Mouse (Mus musculus) bone marrow macrophage, adult 2 months (primary cell): ENCODE data around the gene Ogdh. TPM values are rescaled to one million over a fixed set of nuclear protein-coding genes. Genes with fewer than 3 reads are reported as not detected.

Source experiments
- H3K27ac ChIP-seq: 2 replicates; pipeline ENCODE4 v1.5.1; 2012; ENCODE audit warnings: low read depth, low read length; ENCODE audit not compliant: insufficient read depth
- H3K4me1 ChIP-seq: 2 replicates; pipeline ENCODE4 v1.6.1; 2012; ENCODE audit warnings: low read length; ENCODE audit not compliant: control insufficient read depth, insufficient read depth
- H3K4me3 ChIP-seq: 2 replicates; pipeline ENCODE4 v1.5.1; 2012; ENCODE audit warnings: mild to moderate bottlenecking, low read length, moderate library complexity; ENCODE audit not compliant: insufficient read depth
- CTCF ChIP-seq: IDR thresholded peaks from 2 replicates; pipeline ENCODE4 v1.5.1; 2012; ENCODE audit warnings: low read depth, mild to moderate bottlenecking, low read length, moderate library complexity
- POLR2A ChIP-seq: IDR thresholded peaks from 2 replicates; pipeline ENCODE4 v1.6.1; 2012; ENCODE audit warnings: mild to moderate bottlenecking, low read depth, low read length, borderline replicate concordance
- polyA plus RNA-seq: library from polyadenylated mRNA; stranded (reverse); fragments of >200 nt; gene quantifications from 2 replicates; pipeline ENCODE4 v1.2.4, GENCODE M21; 2012; ENCODE audit not compliant: missing spikeins, insufficient read depth, insufficient read length

Ogdh gene
- polyA plus RNA-seq, 1 experiment = 57.1 TPM

DNA sequence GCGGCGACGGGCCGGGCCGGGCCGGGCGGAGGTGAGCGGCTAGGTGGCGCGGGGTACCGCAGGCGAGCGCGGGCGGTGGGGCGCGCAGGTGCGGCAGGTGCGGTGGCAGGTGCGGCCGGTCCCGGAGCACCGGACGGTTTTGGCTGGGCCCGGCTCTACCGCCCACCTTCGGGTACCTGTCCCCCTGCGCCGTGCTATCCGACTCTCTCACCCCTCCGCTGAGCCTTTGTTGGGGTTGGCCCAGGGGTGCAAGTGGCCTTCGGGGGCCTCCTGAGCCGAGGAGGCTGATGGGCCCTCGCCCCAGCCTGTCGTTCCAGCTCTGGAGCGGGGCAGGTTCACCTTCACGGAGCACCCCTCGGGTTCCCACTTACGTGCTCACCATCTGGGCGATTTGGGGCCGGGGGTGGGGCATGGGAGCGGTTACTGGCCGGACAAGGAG is 98.1 kb downstream of the Ogdh start:
- peaks cover 33% of the 10 kb centered on the region for H3K4me1 ChIP-seq
- no peak for TF ChIP-seq CTCF
- no peak for TF ChIP-seq POLR2A
- H3K27ac ChIP-seq = peak overlapping the region; percentile 14
- H3K4me3 ChIP-seq = peak overlapping the region; percentile 76

DNA sequence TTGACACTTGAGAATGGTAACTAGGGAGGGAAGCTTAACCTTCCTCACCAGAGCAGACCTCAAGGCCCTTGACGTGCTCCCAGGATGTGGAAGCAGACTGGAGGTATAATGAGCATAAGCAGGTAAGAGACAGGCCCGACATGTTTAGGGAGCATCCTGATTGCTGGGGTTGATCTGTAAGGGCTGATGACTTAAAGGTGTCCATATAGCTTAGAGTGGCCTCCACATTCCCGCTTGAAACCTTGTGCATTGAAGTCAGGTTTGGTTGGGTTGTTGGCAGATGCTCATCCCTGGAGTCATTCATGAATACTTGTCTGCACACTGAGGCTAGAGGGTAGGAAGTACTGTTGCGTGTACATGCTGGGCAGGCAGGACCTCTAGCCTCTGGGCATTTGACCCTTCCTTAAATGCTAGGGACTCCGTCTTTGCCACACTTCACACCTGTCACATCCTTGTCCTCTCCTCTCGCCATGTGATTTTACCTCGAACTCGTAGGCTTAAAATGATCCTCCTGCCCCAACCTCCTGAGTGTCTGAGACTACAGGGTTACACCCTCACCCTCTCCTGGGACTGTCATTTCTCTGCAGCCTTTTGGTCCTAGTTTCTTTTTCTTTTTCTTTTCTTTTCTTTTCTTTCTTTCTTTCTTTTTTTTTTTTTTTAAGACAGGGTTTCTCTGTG is 99.1 kb downstream of the Ogdh start:
- TF ChIP-seq CTCF = no peak
- TF ChIP-seq POLR2A = no peak
- peak overlapping the region; percentile 76 for H3K4me3 ChIP-seq
- peaks cover 33% of the 10 kb centered on the region for H3K4me1 ChIP-seq
- 0 out of 2 replicates have a peak overlapping the region, but pooled peaks have one; percentile 1 for H3K27ac ChIP-seq

DNA sequence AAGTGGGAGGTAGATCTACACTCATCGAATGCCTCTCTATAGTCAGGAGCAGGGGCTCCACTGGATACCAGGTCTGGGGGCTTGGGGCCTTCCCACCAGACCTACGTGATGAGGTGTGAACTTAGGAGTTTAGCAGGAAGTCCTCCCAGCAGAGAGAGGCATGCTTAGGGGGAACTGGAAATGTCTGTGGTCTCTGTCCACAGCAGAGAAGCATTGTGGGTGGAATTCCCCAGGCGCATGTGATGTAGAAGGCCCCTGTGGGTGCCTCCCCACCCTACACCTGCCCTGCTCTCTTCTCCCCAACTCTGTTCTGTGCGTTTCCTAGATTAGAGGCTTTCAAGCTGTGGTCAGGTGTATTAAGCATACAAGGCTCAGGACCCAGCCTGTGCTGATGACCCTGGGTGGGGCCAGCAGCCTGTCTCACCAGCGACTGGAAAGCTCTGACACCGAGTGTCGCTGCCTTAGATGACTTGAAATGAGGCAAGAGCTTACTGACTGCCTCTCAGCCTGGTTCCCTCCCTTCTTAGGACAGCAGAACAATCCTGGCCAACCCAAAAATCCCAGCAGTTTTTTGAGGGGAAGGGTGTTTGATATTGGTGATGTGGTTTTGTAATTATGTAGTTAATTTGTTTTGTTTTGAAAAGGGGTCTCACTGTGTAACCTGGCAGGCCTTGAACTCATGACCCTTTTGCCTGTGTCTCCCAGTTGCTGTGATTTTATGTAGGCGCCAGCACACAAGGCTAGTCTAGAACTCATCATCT is 100.3 kb downstream of the Ogdh start:
- peak overlapping the region; percentile 87 for H3K27ac ChIP-seq
- peaks cover 33% of the 10 kb centered on the region for H3K4me1 ChIP-seq
- H3K4me3 ChIP-seq = peak overlapping the region; percentile 14
- no peak for TF ChIP-seq POLR2A
- TF ChIP-seq CTCF = no peak

DNA sequence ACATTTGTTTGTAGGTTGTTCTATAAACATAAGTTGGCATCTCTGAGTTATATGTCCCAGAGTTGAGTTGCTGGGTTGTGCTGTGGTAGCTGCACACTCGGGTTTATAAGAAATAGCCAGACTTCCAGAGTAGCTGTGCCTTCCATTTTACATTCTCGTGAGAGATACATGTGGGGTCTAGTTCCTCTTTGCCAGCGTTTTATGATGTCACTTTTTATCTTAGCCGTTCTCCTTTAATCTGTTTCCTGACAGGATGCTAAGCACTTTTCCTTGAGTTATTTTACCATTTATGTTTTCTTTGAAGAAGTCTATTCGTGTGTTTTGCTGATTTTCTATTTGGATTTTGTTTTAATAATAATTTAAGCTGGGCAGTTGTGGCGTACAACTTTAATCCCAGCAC is 101.4 kb downstream of the Ogdh start:
- TF ChIP-seq POLR2A (no peak), CTCF (no peak)
- H3K4me1 ChIP-seq = peaks cover 33% of the 10 kb centered on the region
- H3K27ac ChIP-seq = peak overlapping the region; percentile 87
- H3K4me3 ChIP-seq = no peak overlapping the region

DNA sequence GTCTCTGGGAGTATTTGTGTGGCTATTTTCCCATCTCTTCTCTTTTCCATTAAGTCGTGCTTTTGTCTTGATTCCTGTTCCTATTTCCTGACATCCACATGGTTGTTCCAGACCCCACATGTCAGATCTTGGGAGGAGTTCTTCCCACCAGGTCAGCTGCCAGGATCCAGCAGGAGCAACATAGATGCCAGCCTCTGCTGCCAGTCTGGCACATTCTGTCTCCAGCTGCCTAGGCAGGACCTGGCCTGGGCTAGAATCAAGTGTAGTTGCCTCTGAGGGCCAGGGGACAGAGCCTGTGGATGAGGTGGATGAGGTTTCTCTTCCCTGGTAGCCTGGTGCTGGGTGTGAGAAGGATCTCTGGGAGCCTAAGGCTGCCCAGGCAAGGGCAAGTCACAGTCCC is 102.4 kb downstream of the Ogdh start:
- H3K4me3 ChIP-seq = no peak overlapping the region
- TF ChIP-seq CTCF = no peak
- no peak for TF ChIP-seq POLR2A
- H3K4me1 ChIP-seq = peaks cover 33% of the 10 kb centered on the region
- H3K27ac ChIP-seq = no peak overlapping the region

DNA sequence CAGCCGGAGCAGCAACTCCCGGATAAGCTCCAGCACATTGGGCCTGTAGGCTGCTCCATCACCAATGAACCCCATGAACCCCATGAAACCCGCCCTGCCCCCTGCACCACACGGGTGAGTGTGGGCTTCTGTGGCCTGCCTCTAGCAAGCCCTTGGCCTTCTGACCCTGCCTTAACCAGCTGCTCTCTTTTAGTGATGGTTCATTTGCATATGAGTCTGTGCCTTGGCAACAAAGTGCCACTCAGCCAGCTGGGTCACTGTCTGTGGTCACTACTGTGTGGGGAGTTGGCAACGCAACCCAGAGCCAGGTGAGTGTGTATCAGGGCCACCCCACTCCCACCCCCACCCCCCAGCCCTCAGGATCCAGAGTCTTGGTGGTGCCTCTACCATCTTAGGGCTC is 104.1 kb downstream of the Ogdh start:
- no peak overlapping the region for H3K4me3 ChIP-seq
- H3K4me1 ChIP-seq = peaks cover 29% of the 10 kb centered on the region
- no peak overlapping the region for H3K27ac ChIP-seq
- TF ChIP-seq POLR2A (no peak), CTCF (no peak)

DNA sequence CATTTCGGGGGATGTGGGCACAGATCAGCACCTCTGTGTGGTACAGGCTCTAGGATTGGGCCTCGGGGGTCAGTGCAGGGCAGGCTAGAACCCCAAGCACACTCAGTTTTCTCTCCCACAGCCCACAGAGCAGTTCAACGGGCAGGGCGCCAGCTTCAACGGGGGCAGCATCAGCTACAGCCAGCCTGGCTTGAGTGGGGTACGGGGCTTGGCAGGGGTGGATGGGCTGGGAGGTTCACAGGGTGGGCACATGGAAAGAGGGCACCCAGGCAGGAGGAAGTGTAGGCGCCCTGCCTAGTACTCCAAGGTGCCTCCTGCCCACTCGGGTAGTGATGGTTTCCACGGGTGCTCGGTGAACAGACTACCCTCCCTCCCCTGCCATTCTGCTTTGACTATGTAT is 106.7 kb downstream of the Ogdh start:
- no peak overlapping the region for H3K4me3 ChIP-seq
- no peak for TF ChIP-seq POLR2A
- H3K4me1 ChIP-seq = peaks cover 9% of the 10 kb centered on the region
- H3K27ac ChIP-seq = no peak overlapping the region

DNA sequence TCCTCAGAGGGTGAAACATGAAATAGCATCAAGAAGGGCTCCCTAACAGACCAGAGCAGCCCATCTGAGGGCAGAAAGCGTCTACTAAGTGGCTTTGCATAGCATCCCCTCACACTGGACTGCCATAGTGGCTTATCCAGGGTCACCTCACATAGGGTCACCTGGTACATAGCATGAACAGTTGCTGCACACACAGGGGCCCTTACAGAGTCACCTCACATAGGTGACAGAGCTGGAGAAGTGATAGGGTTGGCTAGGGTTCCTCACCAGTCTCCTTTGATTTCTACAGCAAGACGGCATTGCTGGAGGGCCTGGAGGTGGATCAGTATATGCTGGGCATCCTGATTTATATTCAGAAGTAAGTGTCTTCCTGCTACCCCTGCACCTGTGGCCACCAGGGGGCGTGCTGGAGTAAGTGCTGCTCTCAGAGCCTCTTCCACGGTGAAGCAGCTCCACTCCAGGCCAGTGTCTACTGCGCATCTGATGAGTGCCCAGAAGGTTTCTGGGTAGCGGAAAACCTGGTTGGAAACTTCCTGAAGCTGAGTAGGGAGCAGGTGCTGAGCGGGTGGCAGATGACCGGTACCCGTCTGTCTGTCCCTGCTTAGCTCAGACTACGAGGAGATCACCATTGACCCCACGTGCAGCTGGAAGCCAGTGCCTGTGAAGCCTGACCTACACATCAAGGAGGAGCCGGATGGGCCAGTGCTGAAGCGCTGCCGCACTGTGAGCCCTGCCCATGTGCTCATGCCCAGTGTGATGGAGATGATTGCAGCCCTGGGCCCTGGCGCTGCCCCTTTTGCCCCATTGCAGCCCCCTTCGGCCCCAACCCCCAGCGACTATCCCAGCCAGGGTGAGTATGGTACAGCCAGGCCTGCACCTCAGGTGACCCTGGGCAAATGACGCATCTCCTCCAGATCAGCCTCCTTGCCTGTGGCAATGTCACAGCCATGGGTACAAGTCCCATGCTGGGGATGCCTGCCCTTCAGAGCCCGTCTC is 111.4 kb downstream of the Ogdh start:
- peak; percentile 68 for TF ChIP-seq CTCF
- TF ChIP-seq POLR2A = no peak
- Histone ChIP-seq H3K4me1 (no peaks in the 10 kb centered on the region), H3K4me3 (no peak overlapping the region), H3K27ac (no peak overlapping the region)

DNA sequence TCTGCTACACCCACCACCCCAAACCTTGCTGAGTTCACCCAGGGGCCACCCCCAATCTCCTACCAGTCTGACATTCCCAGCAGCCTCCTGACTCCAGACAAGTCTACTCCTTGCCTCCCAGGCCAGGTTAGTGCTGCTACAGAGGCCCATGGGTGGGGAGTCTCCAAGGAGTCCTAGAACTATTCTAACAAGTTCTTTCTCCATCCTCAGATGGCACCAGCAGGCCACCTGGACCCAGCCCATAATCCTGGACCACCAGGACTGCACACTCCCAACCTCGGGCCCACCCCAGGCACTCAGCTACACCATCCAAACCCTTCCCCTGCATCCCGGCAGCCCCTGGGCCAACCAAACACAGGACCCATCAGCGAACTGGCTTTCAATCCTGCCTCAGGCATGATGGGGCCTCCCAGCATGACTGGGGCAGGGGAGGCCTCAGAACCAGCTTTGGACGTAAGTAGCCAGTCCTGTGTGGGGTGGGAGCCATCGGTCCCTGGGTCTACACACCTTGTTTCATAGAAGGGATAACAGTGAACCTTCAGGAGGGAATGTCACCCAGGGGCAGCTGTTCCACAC is 112.5 kb downstream of the Ogdh start:
- no peak for TF ChIP-seq POLR2A
- TF ChIP-seq CTCF = no peak
- Histone ChIP-seq H3K4me3 (no peak overlapping the region), H3K27ac (no peak overlapping the region), H3K4me1 (no peaks in the 10 kb centered on the region)
